Mouse (Mus musculus): ENCODE data around the gene Mgat4a.

DNA sequence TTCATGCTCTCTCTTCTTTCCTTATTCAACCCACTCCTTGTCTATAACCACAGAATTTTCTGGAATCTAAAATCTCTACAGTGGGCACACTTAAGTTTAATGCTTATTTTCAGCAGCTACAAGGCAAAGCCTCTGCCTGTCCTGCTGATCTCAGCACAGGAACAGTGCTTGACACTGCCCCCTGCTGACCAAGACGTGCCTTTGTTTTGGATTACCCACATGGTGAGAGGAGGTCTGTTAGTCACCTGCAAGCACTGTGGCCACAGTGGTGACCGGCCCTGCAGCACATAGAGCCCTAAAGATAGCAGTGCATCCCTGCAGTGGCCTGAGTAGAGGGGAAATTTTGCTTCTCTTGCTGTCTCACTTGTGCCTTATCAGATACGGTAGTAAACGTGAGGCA lies 139.1 kb downstream of the Mgat4a start:
- peak; percentile 86 for TF ChIP-seq CTCF (IDR thresholded peaks at IDR 0.05; ENCODE audit: extremely low read depth, insufficient read depth, low read length)
- no peak for TF ChIP-seq POLR2A (IDR thresholded peaks at IDR 0.05; ENCODE audit: extremely low read depth, insufficient read depth, low read length)
